Mouse (Mus musculus): ENCODE results near the gene Syde2. TPM values are rescaled to one million over a fixed set of nuclear protein-coding genes. Genes with fewer than 3 reads are reported as not detected.
"Not testable (repeated sequence)": the region's sequence is repeated elsewhere in the genome, so short reads cannot be mapped to it uniquely, and the experiment has no call there.

Gene Syde2
- polyA plus RNA-seq, 1 experiment from 2014 or later = 2.1 TPM

DNA sequence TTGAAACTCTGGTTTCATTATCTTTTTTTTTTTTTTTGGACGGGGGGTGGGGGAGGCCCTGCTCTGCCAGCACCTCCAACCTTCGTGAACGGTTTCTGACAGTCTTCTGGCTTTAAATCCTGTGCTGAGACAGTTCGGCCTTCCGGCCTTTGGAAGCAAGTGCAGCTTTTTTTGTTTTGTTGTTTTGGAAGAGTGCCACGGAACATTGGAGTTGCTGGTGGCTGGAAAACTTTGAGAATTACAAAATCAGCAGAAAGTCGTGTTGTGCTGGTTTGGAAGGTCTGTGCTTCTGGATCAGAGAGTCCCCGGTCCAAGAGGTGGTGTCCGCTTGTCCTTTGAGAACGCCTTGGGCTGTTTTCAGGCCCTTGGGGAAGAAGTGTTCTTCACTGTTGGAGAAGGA lies 5.1 kb downstream of the Syde2 start:
- Histone ChIP-seq H3K27me3 (ENCODE audit: control insufficient read depth, insufficient read depth, low read length) (peaks cover 8% of the 10 kb centered on the region), H3K4me1 (ENCODE audit: control insufficient read depth, insufficient read depth, low read length) (peaks cover 9% of the 10 kb centered on the region; the same call in 1 of the 2 replicates), H3K36me3 (ENCODE audit: control insufficient read depth, insufficient read depth, low read length) (no peaks in the 10 kb centered on the region), H3K4me2 (ENCODE audit: low read depth, severe bottlenecking) (no peak overlapping the region), H3K4me3 (ENCODE audit: low read depth, low read length) (no peak overlapping the region), H3K27ac (replicated peaks; ENCODE audit: low read depth, low read length) (no peak overlapping the region), H3K9me3 (ENCODE audit: control insufficient read depth, low read length) (no peaks in the 10 kb centered on the region), H3K9ac (ENCODE audit: low read length) (no peak overlapping the region)
- WGBS = 93% methylated on average over 10 of the region's 10 CpGs
- ATAC-seq (ENCODE audit: insufficient number of reproducible peaks, low FRiP score, low TSS enrichment, low read depth) (no peak), DNase-seq (ENCODE audit: low spot score) (no peak)

DNA sequence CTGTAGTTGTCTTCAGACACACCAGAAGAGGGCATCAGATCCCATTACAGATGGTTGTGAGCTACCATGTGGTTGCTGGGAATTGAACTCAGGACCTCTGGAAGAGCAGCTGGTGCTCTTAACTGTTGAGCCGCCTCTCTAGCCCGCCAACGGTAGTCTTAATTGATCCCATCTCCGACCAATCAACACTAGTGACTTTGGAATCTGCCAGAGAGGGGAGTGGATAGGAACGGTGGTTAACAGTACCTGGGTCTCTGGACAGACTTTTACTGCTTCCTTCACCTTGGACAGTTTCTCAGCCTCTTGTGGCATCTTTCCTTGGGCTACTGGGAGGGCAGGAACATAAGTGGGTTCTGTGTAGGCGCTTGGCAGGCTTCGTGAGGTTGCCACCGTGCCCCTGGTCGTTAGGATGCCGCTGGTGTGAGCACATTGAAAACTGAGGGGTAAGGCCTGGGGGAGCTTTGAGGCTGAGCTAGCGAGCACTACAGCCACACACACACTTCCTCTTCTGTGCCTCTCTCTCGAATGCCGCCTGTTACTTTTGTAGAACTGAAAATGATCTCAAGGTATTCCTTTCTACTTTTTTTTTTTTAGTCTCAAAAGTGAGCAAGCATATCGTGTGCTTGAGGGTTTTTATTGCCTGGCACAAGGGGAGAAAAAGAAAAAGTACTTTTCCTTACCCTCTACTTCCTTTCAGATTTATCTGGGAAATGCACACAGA lies 6.0 kb downstream of the Syde2 start:
- WGBS = 79% methylated on average over 14 of the region's 14 CpGs
- no peak overlapping the region for H3K27ac ChIP-seq (replicated peaks; ENCODE audit: low read depth, low read length)
- no peaks in the 10 kb centered on the region for H3K36me3 ChIP-seq (ENCODE audit: control insufficient read depth, insufficient read depth, low read length)
- peaks cover 7% of the 10 kb centered on the region; the same call in 1 of the 2 replicates for H3K4me1 ChIP-seq (ENCODE audit: control insufficient read depth, insufficient read depth, low read length)
- DNase-seq (ENCODE audit: low spot score) (no peak), ATAC-seq (ENCODE audit: insufficient number of reproducible peaks, low FRiP score, low TSS enrichment, low read depth) (no peak)
- no peak overlapping the region for H3K9ac ChIP-seq (ENCODE audit: low read length)
- H3K4me3 ChIP-seq (ENCODE audit: low read depth, low read length) = no peak overlapping the region
- no peaks in the 10 kb centered on the region for H3K9me3 ChIP-seq (ENCODE audit: control insufficient read depth, low read length)
- H3K4me2 ChIP-seq (ENCODE audit: low read depth, severe bottlenecking) = no peak overlapping the region
- H3K27me3 ChIP-seq (ENCODE audit: control insufficient read depth, insufficient read depth, low read length) = peaks cover 4% of the 10 kb centered on the region

DNA sequence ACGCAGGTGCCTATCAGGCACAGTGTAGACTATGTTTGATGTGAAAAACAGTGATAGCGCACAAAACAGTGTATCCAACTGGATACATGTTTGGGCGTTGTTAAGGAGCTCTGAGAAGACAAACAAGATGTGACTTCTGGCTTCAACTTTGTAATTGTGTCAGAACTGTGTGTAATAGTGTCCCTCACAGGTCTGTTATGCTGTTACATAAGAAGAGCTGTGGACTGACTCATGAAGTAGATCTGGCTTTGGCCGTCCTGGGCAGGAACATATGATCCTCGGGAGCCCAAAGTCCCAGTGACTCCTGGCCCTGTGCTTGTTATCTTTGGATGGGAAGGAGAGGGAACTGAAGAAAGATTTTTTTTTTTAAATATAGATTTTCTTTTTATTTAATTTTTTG lies 7.8 kb downstream of the Syde2 start:
- no peaks in the 10 kb centered on the region for H3K4me1 ChIP-seq (ENCODE audit: control insufficient read depth, insufficient read depth, low read length)
- ATAC-seq (ENCODE audit: insufficient number of reproducible peaks, low FRiP score, low TSS enrichment, low read depth) (no peak), DNase-seq (ENCODE audit: low spot score) (no peak)
- H3K9me3 ChIP-seq (ENCODE audit: control insufficient read depth, low read length) = no peaks in the 10 kb centered on the region
- WGBS = 87% methylated on average over 5 of the region's 5 CpGs
- H3K4me3 ChIP-seq (ENCODE audit: low read depth, low read length) = no peak overlapping the region
- no peak overlapping the region for H3K4me2 ChIP-seq (ENCODE audit: low read depth, severe bottlenecking)
- H3K27me3 ChIP-seq (ENCODE audit: control insufficient read depth, insufficient read depth, low read length) = no peaks in the 10 kb centered on the region
- no peak overlapping the region for H3K9ac ChIP-seq (ENCODE audit: low read length)
- no peak overlapping the region for H3K27ac ChIP-seq (replicated peaks; ENCODE audit: low read depth, low read length)
- no peaks in the 10 kb centered on the region; the same call in 1 of the 2 replicates for H3K36me3 ChIP-seq (ENCODE audit: control insufficient read depth, insufficient read depth, low read length)

DNA sequence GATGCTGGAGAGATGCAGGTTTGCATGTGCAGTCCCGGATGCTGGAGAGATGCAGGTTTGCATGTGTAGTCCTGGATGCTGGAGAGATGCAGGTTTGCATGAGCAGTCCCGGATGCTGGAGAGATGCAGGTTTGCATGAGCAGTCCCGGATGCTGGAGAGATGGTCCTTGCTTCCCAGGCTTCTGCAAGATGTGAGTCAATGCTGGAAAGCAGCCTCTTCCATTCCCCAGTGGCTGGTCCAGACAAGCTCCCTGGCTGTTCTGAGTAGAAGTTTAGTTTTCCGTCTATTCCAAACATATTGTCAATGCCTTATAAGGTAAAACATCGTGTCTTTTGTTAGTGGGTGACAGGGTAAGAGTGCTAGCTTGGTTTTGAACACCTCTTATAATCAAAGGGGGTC lies 8.9 kb downstream of the Syde2 start:
- not testable (repeated sequence) for H3K4me1 ChIP-seq (ENCODE audit: control insufficient read depth, insufficient read depth, low read length); H3K27me3 ChIP-seq (ENCODE audit: control insufficient read depth, insufficient read depth, low read length); H3K4me2 ChIP-seq (ENCODE audit: low read depth, severe bottlenecking); H3K4me3 ChIP-seq (ENCODE audit: low read depth, low read length); ATAC-seq (ENCODE audit: insufficient number of reproducible peaks, low FRiP score, low TSS enrichment, low read depth); H3K27ac ChIP-seq (replicated peaks; ENCODE audit: low read depth, low read length); H3K9me3 ChIP-seq (ENCODE audit: control insufficient read depth, low read length); DNase-seq (ENCODE audit: low spot score); H3K9ac ChIP-seq (ENCODE audit: low read length); H3K36me3 ChIP-seq (ENCODE audit: control insufficient read depth, insufficient read depth, low read length)
- 78% methylated on average over 4 of the region's 5 CpGs for WGBS

DNA sequence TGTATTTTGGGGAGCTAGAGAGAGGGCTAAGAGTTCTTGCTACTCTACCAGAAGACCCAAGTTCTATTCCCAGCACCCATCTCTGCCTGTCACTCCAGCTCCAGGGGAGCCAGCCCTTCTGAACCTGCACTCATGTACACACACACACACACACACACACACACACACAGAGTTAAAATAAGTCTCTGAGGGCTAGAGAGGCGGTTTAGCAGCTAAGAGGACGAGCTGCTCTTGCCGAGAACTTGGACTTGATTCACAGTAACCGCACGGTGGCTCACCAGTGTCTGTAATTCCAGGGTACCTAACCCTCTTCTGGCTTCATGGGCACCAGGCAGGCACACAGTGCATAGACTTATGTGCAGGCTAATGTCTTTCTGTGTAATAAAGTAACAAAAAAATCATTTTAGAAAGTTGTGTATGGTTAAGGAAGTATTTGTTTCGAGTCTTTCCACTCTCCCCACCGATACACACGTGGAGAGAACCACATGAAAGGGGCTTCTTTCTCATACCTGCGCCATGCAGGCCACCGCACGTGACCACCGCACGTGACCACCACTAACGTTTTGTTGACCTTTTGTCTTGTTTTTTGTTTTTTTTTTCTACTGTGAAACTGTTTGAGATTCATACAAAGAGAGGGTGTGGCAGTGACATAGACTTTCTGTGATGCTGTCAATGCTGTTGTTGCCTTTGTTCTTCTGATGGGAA lies 16.8 kb downstream of the Syde2 start:
- H3K4me3 ChIP-seq (ENCODE audit: low read depth, low read length) = no peak overlapping the region
- DNase-seq (ENCODE audit: low spot score) = no peak
- H3K4me2 ChIP-seq (ENCODE audit: low read depth, severe bottlenecking) = no peak overlapping the region
- no peak overlapping the region for H3K9ac ChIP-seq (ENCODE audit: low read length)
- H3K4me1 ChIP-seq (ENCODE audit: control insufficient read depth, insufficient read depth, low read length) = no peaks in the 10 kb centered on the region
- H3K27ac ChIP-seq (replicated peaks; ENCODE audit: low read depth, low read length) = no peak overlapping the region
- no peaks in the 10 kb centered on the region for H3K27me3 ChIP-seq (ENCODE audit: control insufficient read depth, insufficient read depth, low read length)
- peaks cover 3% of the 10 kb centered on the region; the same call in 1 of the 2 replicates for H3K36me3 ChIP-seq (ENCODE audit: control insufficient read depth, insufficient read depth, low read length)
- 94% methylated on average over 14 of the region's 14 CpGs for WGBS
- H3K9me3 ChIP-seq (ENCODE audit: control insufficient read depth, low read length) = no peaks in the 10 kb centered on the region
- no peak for ATAC-seq (ENCODE audit: insufficient number of reproducible peaks, low FRiP score, low TSS enrichment, low read depth)

DNA sequence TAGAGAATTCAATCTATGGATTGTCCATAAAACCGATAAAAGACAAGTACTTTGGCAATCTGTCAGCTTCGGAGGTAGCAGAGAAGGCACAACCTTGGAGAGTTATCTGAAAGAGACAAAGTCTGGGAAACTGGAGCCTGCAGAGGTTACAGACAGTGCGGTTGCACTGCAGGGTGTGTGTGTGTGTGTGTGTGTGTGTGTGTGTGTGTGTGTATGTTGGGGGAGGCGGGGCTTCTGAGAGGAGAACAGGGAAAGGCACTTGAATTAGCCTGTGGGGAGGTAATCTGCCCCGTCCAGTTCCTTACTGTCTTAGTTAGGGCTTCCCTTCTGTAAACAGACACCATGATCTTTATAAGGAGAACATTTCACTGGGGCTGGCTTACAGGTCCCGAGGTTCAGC lies 20.2 kb downstream of the Syde2 start:
- H3K36me3 ChIP-seq (ENCODE audit: control insufficient read depth, insufficient read depth, low read length) = no peaks in the 10 kb centered on the region; the same call in 1 of the 2 replicates
- no peak overlapping the region for H3K9ac ChIP-seq (ENCODE audit: low read length)
- H3K4me1 ChIP-seq (ENCODE audit: control insufficient read depth, insufficient read depth, low read length) = 0 out of 2 replicates have a peak, but pooled peaks cover 7% of the 10 kb centered on the region
- DNase-seq (ENCODE audit: low spot score) = no peak
- WGBS = 92% methylated on average over 6 of the region's 6 CpGs
- H3K27me3 ChIP-seq (ENCODE audit: control insufficient read depth, insufficient read depth, low read length) = no peaks in the 10 kb centered on the region
- no peaks in the 10 kb centered on the region for H3K9me3 ChIP-seq (ENCODE audit: control insufficient read depth, low read length)
- H3K4me2 ChIP-seq (ENCODE audit: low read depth, severe bottlenecking) = no peak overlapping the region
- ATAC-seq (ENCODE audit: insufficient number of reproducible peaks, low FRiP score, low TSS enrichment, low read depth) = no peak
- no peak overlapping the region for H3K4me3 ChIP-seq (ENCODE audit: low read depth, low read length)
- no peak overlapping the region for H3K27ac ChIP-seq (replicated peaks; ENCODE audit: low read depth, low read length)

DNA sequence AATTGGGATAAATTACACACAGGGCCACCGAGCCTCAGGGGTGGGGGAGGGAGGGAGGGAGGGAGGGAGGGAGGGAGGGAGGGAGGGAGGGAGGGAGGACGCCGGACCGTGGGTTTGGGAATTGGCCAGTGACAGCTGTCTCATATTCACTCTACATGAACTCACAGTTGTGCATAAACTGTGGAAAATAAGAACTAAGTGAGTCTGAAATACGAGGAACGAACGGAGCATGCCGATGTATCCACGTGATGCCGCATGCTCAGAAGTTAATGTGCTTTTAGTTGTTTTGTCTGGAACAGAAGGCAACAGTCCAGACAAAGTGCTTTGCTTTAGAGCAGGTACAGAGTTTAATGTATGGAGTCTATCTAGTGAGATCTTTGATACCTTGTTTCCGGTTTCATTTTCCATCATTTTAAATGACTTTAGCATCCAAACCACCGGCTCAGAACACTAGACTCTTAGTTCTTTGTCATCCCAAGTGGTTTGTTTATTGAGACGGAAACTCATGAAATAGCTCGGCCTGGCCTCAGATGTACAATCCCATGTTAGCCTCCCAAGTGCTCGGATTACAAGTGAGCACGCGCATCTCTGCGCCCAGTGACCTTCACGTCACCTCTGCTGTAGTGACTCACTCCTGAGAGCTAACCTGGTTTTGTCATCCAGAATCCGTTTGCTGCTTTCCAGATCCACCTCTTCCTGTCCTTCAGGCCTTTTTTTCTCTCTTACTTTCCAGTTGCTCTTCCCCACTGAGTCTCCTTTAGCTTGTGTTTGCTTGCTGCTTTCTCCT lies 22.4 kb downstream of the Syde2 start:
- 65% methylated on average over 19 of the region's 20 CpGs for WGBS
- Histone ChIP-seq H3K9me3 (ENCODE audit: control insufficient read depth, low read length) (no peaks in the 10 kb centered on the region), H3K27ac (replicated peaks; ENCODE audit: low read depth, low read length) (no peak overlapping the region), H3K9ac (ENCODE audit: low read length) (no peak overlapping the region), H3K4me2 (ENCODE audit: low read depth, severe bottlenecking) (no peak overlapping the region), H3K4me1 (ENCODE audit: control insufficient read depth, insufficient read depth, low read length) (0 out of 2 replicates have a peak, but pooled peaks cover 7% of the 10 kb centered on the region), H3K36me3 (ENCODE audit: control insufficient read depth, insufficient read depth, low read length) (peaks cover 6% of the 10 kb centered on the region; the same call in 1 of the 2 replicates), H3K27me3 (ENCODE audit: control insufficient read depth, insufficient read depth, low read length) (no peaks in the 10 kb centered on the region), H3K4me3 (ENCODE audit: low read depth, low read length) (no peak overlapping the region)
- DNase-seq (ENCODE audit: low spot score) = no peak
- peak; percentile 26; the same call in 1 of the 2 replicates for ATAC-seq (ENCODE audit: insufficient number of reproducible peaks, low FRiP score, low TSS enrichment, low read depth)

DNA sequence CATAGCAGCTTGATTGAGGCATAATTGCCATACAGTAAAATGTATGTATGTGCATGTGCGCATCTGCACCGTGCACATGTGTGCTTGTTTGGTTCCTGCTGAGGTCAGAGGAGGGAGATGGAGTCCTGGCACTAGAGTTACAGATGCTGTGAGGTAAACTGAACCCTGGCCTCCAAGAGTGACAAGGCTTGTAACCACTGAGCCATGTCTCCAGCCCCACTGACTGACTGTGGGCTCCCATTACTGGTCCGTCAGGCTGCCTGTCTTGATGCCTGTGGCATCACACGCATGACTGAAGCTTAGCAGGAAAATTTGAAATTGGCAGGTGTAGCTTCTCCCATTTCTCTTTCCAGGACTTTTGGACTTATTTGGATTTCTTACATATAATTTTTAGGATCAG lies 23.1 kb downstream of the Syde2 start:
- no peak overlapping the region for H3K27ac ChIP-seq (replicated peaks; ENCODE audit: low read depth, low read length)
- DNase-seq (ENCODE audit: low spot score) = no peak
- H3K36me3 ChIP-seq (ENCODE audit: control insufficient read depth, insufficient read depth, low read length) = peaks cover 6% of the 10 kb centered on the region; the same call in 1 of the 2 replicates
- no peak for ATAC-seq (ENCODE audit: insufficient number of reproducible peaks, low FRiP score, low TSS enrichment, low read depth)
- H3K9ac ChIP-seq (ENCODE audit: low read length) = no peak overlapping the region
- H3K4me1 ChIP-seq (ENCODE audit: control insufficient read depth, insufficient read depth, low read length) = 0 out of 2 replicates have a peak, but pooled peaks cover 7% of the 10 kb centered on the region
- no peaks in the 10 kb centered on the region for H3K9me3 ChIP-seq (ENCODE audit: control insufficient read depth, low read length)
- H3K4me2 ChIP-seq (ENCODE audit: low read depth, severe bottlenecking) = no peak overlapping the region
- WGBS = 93% methylated on average over 4 of the region's 4 CpGs
- no peaks in the 10 kb centered on the region for H3K27me3 ChIP-seq (ENCODE audit: control insufficient read depth, insufficient read depth, low read length)
- H3K4me3 ChIP-seq (ENCODE audit: low read depth, low read length) = no peak overlapping the region
